Mouse (Mus musculus): ENCODE measurements around the gene Gm21985. TPM values are rescaled to one million over a fixed set of nuclear protein-coding genes. Genes with fewer than 3 reads are reported as not detected.
"Not testable (repeated sequence)": the region's sequence is repeated elsewhere in the genome, so short reads cannot be mapped to it uniquely, and the experiment has no call there.

The Gm21985 gene
- total RNA-seq, 1 experiment from 2014 or later, result 16.1 TPM

- peak; percentile 70 for ATAC-seq (replicated peaks; ENCODE audit: insufficient number of reproducible peaks, low FRiP score, low TSS enrichment, poor library complexity, severe bottlenecking)
These were observed 4.1 kb upstream of the Gm21985 start, which contains the start of gene Nop10 for GRCm38 (mm10) chr2:112261748-112262653. Gene Nop10, plus strand, starts transcription at chr2:112261926.

- no peak for ATAC-seq (replicated peaks; ENCODE audit: insufficient number of reproducible peaks, low FRiP score, low TSS enrichment, poor library complexity, severe bottlenecking)
These were observed 3.3 kb upstream of the Gm21985 start for GRCm38 (mm10) chr2:112262779-112263295.

GRCm38 (mm10) chr2:112264364-112264763 is 1.8 kb upstream of the Gm21985 start:
- ATAC-seq (replicated peaks; ENCODE audit: insufficient number of reproducible peaks, low FRiP score, low TSS enrichment, poor library complexity, severe bottlenecking), result no peak

- peak; percentile 74 for ATAC-seq (replicated peaks; ENCODE audit: insufficient number of reproducible peaks, low FRiP score, low TSS enrichment, poor library complexity, severe bottlenecking)
These were observed 469 bp upstream of the Gm21985 start, which contains the start of gene Slc12a6 for GRCm38 (mm10) chr2:112265448-112266241. Gene Slc12a6, plus strand, starts transcription at chr2:112265825.

GRCm38 (mm10) chr2:112266780-112267179 is 666 bp downstream of the Gm21985 start:
- ATAC-seq (replicated peaks; ENCODE audit: insufficient number of reproducible peaks, low FRiP score, low TSS enrichment, poor library complexity, severe bottlenecking), result no peak

- ATAC-seq (replicated peaks; ENCODE audit: insufficient number of reproducible peaks, low FRiP score, low TSS enrichment, poor library complexity, severe bottlenecking), result peak; percentile 57
These were observed 1.6 kb downstream of the Gm21985 start for GRCm38 (mm10) chr2:112267547-112268269.

- no peak for ATAC-seq (replicated peaks; ENCODE audit: insufficient number of reproducible peaks, low FRiP score, low TSS enrichment, poor library complexity, severe bottlenecking)
These were observed 3.9 kb downstream of the Gm21985 start for GRCm38 (mm10) chr2:112270011-112270410.

- ATAC-seq (replicated peaks; ENCODE audit: insufficient number of reproducible peaks, low FRiP score, low TSS enrichment, poor library complexity, severe bottlenecking), result no peak
These were observed 6.8 kb downstream of the Gm21985 start for GRCm38 (mm10) chr2:112272909-112273308.

GRCm38 (mm10) chr2:112273474-112273873 is 7.4 kb downstream of the Gm21985 start:
- ATAC-seq (replicated peaks; ENCODE audit: insufficient number of reproducible peaks, low FRiP score, low TSS enrichment, poor library complexity, severe bottlenecking), result no peak

GRCm38 (mm10) chr2:112276870-112277269 is 10.8 kb downstream of the Gm21985 start:
- no peak for ATAC-seq (replicated peaks; ENCODE audit: insufficient number of reproducible peaks, low FRiP score, low TSS enrichment, poor library complexity, severe bottlenecking)

GRCm38 (mm10) chr2:112282846-112283245 is 16.7 kb downstream of the Gm21985 start:
- ATAC-seq (replicated peaks; ENCODE audit: insufficient number of reproducible peaks, low FRiP score, low TSS enrichment, poor library complexity, severe bottlenecking), result no peak

- ATAC-seq (replicated peaks; ENCODE audit: insufficient number of reproducible peaks, low FRiP score, low TSS enrichment, poor library complexity, severe bottlenecking), result peak; percentile 87
These were observed 18.4 kb downstream of the Gm21985 start for GRCm38 (mm10) chr2:112284363-112285030.

- no peak for ATAC-seq (replicated peaks; ENCODE audit: insufficient number of reproducible peaks, low FRiP score, low TSS enrichment, poor library complexity, severe bottlenecking)
These were observed 18.9 kb downstream of the Gm21985 start for GRCm38 (mm10) chr2:112285031-112285390.

GRCm38 (mm10) chr2:112286062-112286461 is 19.9 kb downstream of the Gm21985 start:
- not testable (repeated sequence) for ATAC-seq (replicated peaks; ENCODE audit: insufficient number of reproducible peaks, low FRiP score, low TSS enrichment, poor library complexity, severe bottlenecking)

- no peak for ATAC-seq (replicated peaks; ENCODE audit: insufficient number of reproducible peaks, low FRiP score, low TSS enrichment, poor library complexity, severe bottlenecking)
These were observed 20.9 kb downstream of the Gm21985 start for GRCm38 (mm10) chr2:112287059-112287458.

GRCm38 (mm10) chr2:112289507-112289906 is 23.4 kb downstream of the Gm21985 start:
- ATAC-seq (replicated peaks; ENCODE audit: insufficient number of reproducible peaks, low FRiP score, low TSS enrichment, poor library complexity, severe bottlenecking), result no peak

GRCm38 (mm10) chr2:112292823-112293222 is 26.7 kb downstream of the Gm21985 start:
- ATAC-seq (replicated peaks; ENCODE audit: insufficient number of reproducible peaks, low FRiP score, low TSS enrichment, poor library complexity, severe bottlenecking), result no peak

GRCm38 (mm10) chr2:112296211-112296610 is 30.1 kb downstream of the Gm21985 start:
- ATAC-seq (replicated peaks; ENCODE audit: insufficient number of reproducible peaks, low FRiP score, low TSS enrichment, poor library complexity, severe bottlenecking), result no peak

Measured in monocyte, adult 5-6 weeks (primary cell).